Mouse (Mus musculus): ENCODE measurements around the gene Cep95. TPM values are rescaled to one million over a fixed set of nuclear protein-coding genes. Genes with fewer than 3 reads are reported as not detected.
A peak's percentile ranks its signal among the peaks of the same experiment; 100 is the strongest.

Cep95 gene
- polyA plus RNA-seq, 1 experiment from 2014 or later = 10.0 TPM

Small RNA genes lying within 50 kb of the gene (microRNA-seq; reads per million reads assigned to microRNA genes)
- gene Gm25994 (not detected), gene Mir3064 (10.6 reads per million, percentile 28 among the genes with 10 or more reads in this experiment)

Other genes starting within 250 kb of the Cep95 start
- 10.6 and 12.2 TPM in 2 replicates for gene Tex2, start 175.8 kb upstream of the Cep95 start, polyA plus RNA-seq (2015; fragmentation: Nextera tagmentation; extraction: Ambion mirVana)
- gene Pecam1, start 38.6 kb upstream of the Cep95 start, polyA plus RNA-seq (2015; fragmentation: Nextera tagmentation; extraction: Ambion mirVana) = 8.4 and 9.5 TPM in 2 replicates
- gene Milr1, start 38.0 kb upstream of the Cep95 start, polyA plus RNA-seq (2015; fragmentation: Nextera tagmentation; extraction: Ambion mirVana) = 2.0 and 2.7 TPM in 2 replicates
- 4.0 and 4.5 TPM in 2 replicates for gene Polg2, start 9.7 kb upstream of the Cep95 start, polyA plus RNA-seq (2015; fragmentation: Nextera tagmentation; extraction: Ambion mirVana)
- 118 and 124 TPM in 2 replicates for gene Ddx5, start 67 bp upstream of the Cep95 start, polyA plus RNA-seq (2015; fragmentation: Nextera tagmentation; extraction: Ambion mirVana)
- 3.3 and 3.4 TPM in 2 replicates for gene Smurf2, start 131.5 kb downstream of the Cep95 start, polyA plus RNA-seq (2015; fragmentation: Nextera tagmentation; extraction: Ambion mirVana)
- 216 and 237 TPM in 2 replicates for gene Kpna2, start 210.3 kb downstream of the Cep95 start, polyA plus RNA-seq (2015; fragmentation: Nextera tagmentation; extraction: Ambion mirVana)
- gene 1810010H24Rik, start 236.4 kb downstream of the Cep95 start, polyA plus RNA-seq (2015; fragmentation: Nextera tagmentation; extraction: Ambion mirVana) = 2.2 TPM in 2 replicates

All from liver, embryonic 16.5 days (tissue).